Mouse (Mus musculus) MEL (cell line): ENCODE results near the gene Kcnb1.
A peak's percentile ranks its signal among the peaks of the same experiment; 100 is the strongest.

ENCODE experiments used
- CHD2 ChIP-seq: IDR thresholded peaks from 2 replicates; pipeline ENCODE4 v1.6.1; 2011; ENCODE audit warnings: low read length, improper control_type of control experiment
- CTCF ChIP-seq, 3 experiments: IDR thresholded peaks in 2 of 3; conservative IDR thresholded peaks in 1 of 3; 2 replicates each; pipeline ENCODE4 v1.5.1; 2011 to 2012; ENCODE audit warnings: low read length in 3 of 3, low read depth in 2 of 3, mild to moderate bottlenecking in 2 of 3, improper control_type of control experiment in 1 of 3, inconsistent platforms in 1 of 3, mixed read lengths in 1 of 3, moderate library complexity in 1 of 3; ENCODE audit not compliant: control insufficient read depth in 1 of 3, insufficient read depth in 1 of 3, poor library complexity in 1 of 3, severe bottlenecking in 1 of 3
- E2F4 ChIP-seq: IDR thresholded peaks from 2 replicates; pipeline ENCODE4 v1.6.1; 2011; ENCODE audit warnings: low read depth, low read length, improper control_type of control experiment, borderline replicate concordance
- EP300 ChIP-seq, 2 experiments: IDR thresholded peaks; 2 replicates each; pipeline ENCODE4 v1.6.1; 2011; ENCODE audit warnings: improper control_type of control experiment in 2 of 2, low read length in 2 of 2, low read depth in 1 of 2, mild to moderate bottlenecking in 1 of 2
- KAT2A ChIP-seq: conservative IDR thresholded peaks from 2 replicates; pipeline ENCODE4 v1.6.1; 2012; ENCODE audit warnings: low read depth, low read length, improper control_type of control experiment, inconsistent platforms
- POLR2A ChIP-seq, 2 experiments: IDR thresholded peaks; 2 replicates each; pipeline ENCODE4 v1.6.1; 2011 to 2012; ENCODE audit warnings: low read length in 2 of 2, mild to moderate bottlenecking in 2 of 2, control low read depth in 1 of 2, improper control_type of control experiment in 1 of 2, low read depth in 1 of 2, moderate library complexity in 1 of 2; ENCODE audit not compliant: control insufficient read depth in 1 of 2, insufficient read depth in 1 of 2, poor library complexity in 1 of 2
- POLR2AphosphoS2 ChIP-seq: IDR thresholded peaks from 2 replicates; pipeline ENCODE4 v1.6.1; 2011; ENCODE audit warnings: low read length, improper control_type of control experiment
- USF1 ChIP-seq: IDR thresholded peaks from 2 replicates; pipeline ENCODE4 v1.6.1; 2014; ENCODE audit warnings: low read depth, mild to moderate bottlenecking, inconsistent platforms, low read length, improper control_type of control experiment, moderate library complexity
- USF2 ChIP-seq, 2 experiments: IDR thresholded peaks; 2 replicates each; pipeline ENCODE4 v1.6.1; 2011 to 2012; ENCODE audit warnings: improper control_type of control experiment in 2 of 2, low read length in 2 of 2, borderline replicate concordance in 1 of 2, inconsistent platforms in 1 of 2, low read depth in 1 of 2, mild to moderate bottlenecking in 1 of 2; ENCODE audit not compliant: insufficient read depth in 1 of 2
- ZC3H11A ChIP-seq: IDR thresholded peaks from 2 replicates; pipeline ENCODE4 v1.6.1; 2012; ENCODE audit warnings: low read depth, mild to moderate bottlenecking, inconsistent platforms, low read length, improper control_type of control experiment
- ZMIZ1 ChIP-seq: IDR thresholded peaks from 2 replicates; pipeline ENCODE4 v1.6.1; 2012; ENCODE audit warnings: low read depth, mild to moderate bottlenecking, inconsistent platforms, low read length, improper control_type of control experiment, moderate library complexity

DNA sequence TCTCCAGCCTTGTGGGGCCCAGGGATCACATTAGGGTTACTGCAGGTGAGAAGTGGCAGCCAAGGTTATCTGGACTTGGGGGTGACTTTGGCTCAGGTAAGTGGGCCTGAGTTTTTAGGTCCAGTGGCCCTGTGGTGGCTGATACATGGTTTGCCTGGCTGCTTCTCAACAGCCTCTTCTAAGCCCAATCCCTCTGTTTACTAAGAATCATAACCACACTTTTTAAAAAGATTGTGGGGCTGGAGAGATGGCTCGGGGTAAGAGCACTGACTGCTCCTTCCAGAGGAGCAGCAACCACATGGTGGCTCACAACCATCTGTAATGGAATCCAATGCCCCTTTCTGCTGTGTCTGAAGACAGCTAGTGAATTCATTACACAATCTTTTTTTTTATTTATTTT is 123.9 kb downstream of the Kcnb1 start:
- TF ChIP-seq POLR2A (IDR thresholded peaks at IDR 0.05; ENCODE audit: control insufficient read depth in 1 of 2, insufficient read depth in 1 of 2, low read depth in 1 of 2, low read length in 2 of 2, poor library complexity in 1 of 2) (peak in 1 of 2 experiments; percentile 17; a peak in 2 of 4 replicates), CTCF (IDR thresholded peaks at IDR 0.05 in 2 of 3, conservative IDR thresholded peaks at IDR 0.05 in 1 of 3; ENCODE audit: control insufficient read depth in 1 of 3, insufficient read depth in 1 of 3, low read depth in 2 of 3, low read length in 3 of 3, poor library complexity in 1 of 3, severe bottlenecking in 1 of 3) (no peak), POLR2AphosphoS2 (no peak), USF2 (IDR thresholded peaks at IDR 0.05; ENCODE audit: borderline replicate concordance in 1 of 2, insufficient read depth in 1 of 2, low read depth in 1 of 2, low read length in 2 of 2) (no peak), ZMIZ1 (no peak), CHD2 (no peak), ZC3H11A (no peak), USF1 (no peak), KAT2A (no peak), EP300 (IDR thresholded peaks at IDR 0.05; ENCODE audit: low read depth in 1 of 2, low read length in 2 of 2) (no peak), E2F4 (no peak)
